Comparison of ENCODE assay signal across 15 mouse cellular contexts in genomic region chr4:32886479-32886878, GRCm38 (mm10).
"Had no signal": no experiment of that assay in that cellular context is flagged by ENCODE, and none has a peak within 500 bp of the region (broad histone marks: within the 10 kb centered on the region; RNA-seq: fewer than 3 reads in every experiment).

No protein-coding gene starts in this region.

- H3K4me2 ChIP-seq: lung, embryonic 14.5 days; midbrain, embryonic 12.5 days; midbrain, embryonic 15.5 days; neural tube, embryonic 12.5 days; stomach, embryonic 15.5 days had no signal

- H3K4me3 ChIP-seq: megakaryocyte, embryonic 14.5 days; midbrain, embryonic 10.5 days; midbrain, embryonic 12.5 days; midbrain, embryonic 15.5 days; neural tube, embryonic 12.5 days; stomach, embryonic 15.5 days had no signal

- H3K9me3 ChIP-seq: midbrain, embryonic 10.5 days; midbrain, embryonic 12.5 days; midbrain, embryonic 15.5 days; neural tube, embryonic 12.5 days; stomach, embryonic 15.5 days had no signal

- ATAC-seq: midbrain, embryonic 15.5 days had no signal

- H3K36me3 ChIP-seq: midbrain, embryonic 15.5 days; neural tube, embryonic 12.5 days; stomach, embryonic 15.5 days had no signal

- H3K9ac ChIP-seq: lung, embryonic 14.5 days; midbrain, embryonic 12.5 days; midbrain, embryonic 15.5 days; neural tube, embryonic 12.5 days; stomach, embryonic 15.5 days had no signal

- H3K27ac ChIP-seq: midbrain, embryonic 10.5 days; midbrain, embryonic 12.5 days; midbrain, embryonic 15.5 days; neural tube, embryonic 12.5 days; stomach, embryonic 15.5 days; stomach, postnatal 0 days had no signal

- H3K27me3 ChIP-seq: midbrain, embryonic 12.5 days; midbrain, embryonic 15.5 days; stomach, embryonic 15.5 days had no signal

- DNase-seq: lung, adult 18-20 months; lung, embryonic 14.5 days; lung, postnatal 10 days; lung, postnatal 4 days; right cerebral cortex, postnatal 14 days; thymus, adult 2 months; thymus, postnatal 25 days; thymus, postnatal 4 days had no signal
